Mouse (Mus musculus) lung, adult 2 months (tissue): Measurements from ENCODE around the gene Stk10.

Experiments used
- CTCF ChIP-seq: fragments of 200-500 bp; IDR thresholded peaks from 2 replicates; pipeline ENCODE4 v1.5.1; 2011; ENCODE audit warnings: mild to moderate bottlenecking, low read length, control low read depth; ENCODE audit not compliant: insufficient read depth
- POLR2A ChIP-seq: fragments of 200-500 bp; IDR thresholded peaks from 2 replicates; pipeline ENCODE4 v1.6.1; 2011; ENCODE audit warnings: low read depth, mild to moderate bottlenecking, control low read depth, low read length, borderline replicate concordance; ENCODE audit errors: extremely low read depth

DNA sequence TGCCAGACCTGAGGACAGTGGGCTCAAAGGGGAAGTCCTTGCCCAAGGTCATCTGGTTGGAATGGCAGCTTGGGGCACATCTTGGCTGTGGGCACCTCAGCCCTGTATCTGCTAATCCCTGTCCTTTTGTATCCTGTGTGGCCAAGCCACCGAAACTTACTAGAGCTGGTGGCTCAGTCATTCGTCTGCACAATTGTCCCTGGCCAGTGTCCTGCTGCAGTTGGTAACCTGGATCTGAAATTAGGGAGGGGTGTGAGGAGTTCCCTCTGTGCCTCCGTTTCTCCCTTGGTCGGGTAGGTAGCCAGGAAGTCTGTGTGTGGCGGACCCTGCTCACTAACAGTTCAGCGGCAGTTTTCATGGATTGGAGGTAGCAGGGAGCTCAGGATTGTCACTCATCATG lies 57.1 kb downstream of the Stk10 start:
- TF ChIP-seq CTCF, result no peak
- no peak for TF ChIP-seq POLR2A
